Mouse (Mus musculus) liver, embryonic 12.5 days (tissue): ENCODE measurements around the gene Uts2b. TPM values are rescaled to one million over a fixed set of nuclear protein-coding genes. Genes with fewer than 3 reads are reported as not detected.
A peak's percentile ranks its signal among the peaks of the same experiment; 100 is the strongest.

Experiments
- ATAC-seq: fragments of 200-750 bp; cut with Nextera tagmentation; 2 replicates; pipeline ENCODE4 v1.8.0; 2017; ENCODE audit warnings: moderate number of reproducible peaks, mild to moderate bottlenecking, moderate library complexity
- H3K27ac ChIP-seq: fragments of 300-500 bp; sonication (generic); 2 replicates; pipeline ENCODE4 v1.5.1; 2016; ENCODE audit warnings: mild to moderate bottlenecking
- H3K27me3 ChIP-seq: fragments of 300-500 bp; sonication (generic); replicated peaks from 2 replicates; pipeline ENCODE4 v1.6.1; 2016; ENCODE audit warnings: mild to moderate bottlenecking, moderate library complexity
- H3K36me3 ChIP-seq: fragments of 300-500 bp; sonication (generic); 2 replicates; pipeline ENCODE4 v1.6.1; 2016; ENCODE audit warnings: mild to moderate bottlenecking, moderate library complexity
- H3K4me1 ChIP-seq: fragments of 300-500 bp; sonication (generic); 2 replicates; pipeline ENCODE4 v1.6.1; 2016
- H3K4me2 ChIP-seq: fragments of 300-500 bp; sonication (generic); 2 replicates; pipeline ENCODE4 v1.6.1; 2016; ENCODE audit warnings: mild to moderate bottlenecking, moderate library complexity
- H3K4me3 ChIP-seq: fragments of 300-500 bp; sonication (generic); 2 replicates; pipeline ENCODE4 v1.5.1; 2016; ENCODE audit warnings: mild to moderate bottlenecking, moderate library complexity
- H3K9ac ChIP-seq: fragments of 300-500 bp; sonication (generic); 2 replicates; pipeline ENCODE4 v1.6.1; 2016; ENCODE audit warnings: mild to moderate bottlenecking, moderate library complexity
- H3K9me3 ChIP-seq: fragments of 300-500 bp; sonication (generic); replicated peaks from 2 replicates; pipeline ENCODE4 v1.6.1; 2016; ENCODE audit warnings: mild to moderate bottlenecking, moderate library complexity
- WGBS: fragments of 180-500 bp; shearing (Covaris S2); methylation state at CpG from one replicate; pipeline ENCODE4 v1.1.7; 2016; ENCODE audit not compliant: insufficient replicate concordance; 5-methylcytosine and 5-hydroxymethylcytosine counted together
- polyA plus RNA-seq: library from polyadenylated mRNA; unstranded; fragments of >200 nt; fragmentation: Nextera tagmentation; extraction: Ambion mirVana; gene quantifications from 2 replicates; pipeline ENCODE4 v1.2.1, GENCODE M21; 2016

The Uts2b gene
- not detected in 2 replicates for polyA plus RNA-seq

- Histone ChIP-seq H3K4me3 (no peak within 1 kb of the TSS), H3K4me2 (no peak within 1 kb of the TSS), H3K4me1 (no peaks in the 10 kb centered on the region), H3K36me3 (no peaks in the 10 kb centered on the region), H3K9ac (no peak within 1 kb of the TSS), H3K9me3 (no peaks in the 10 kb centered on the region), H3K27ac (no peak within 1 kb of the TSS), H3K27me3 (no peaks in the 10 kb centered on the region)
- no peak for ATAC-seq
- WGBS: 68% methylated on average over 8 of the region's 8 CpGs
These were observed at the start of gene Uts2b for GRCm38 (mm10) chr16:27370191-27370590. Uts2b (minus strand) TSS chr16:27370239.

- H3K36me3 ChIP-seq: peaks cover 69% of the 10 kb centered on the region
- H3K4me3 ChIP-seq: no peak overlapping the region
- WGBS: 50% methylated on average over 3 of the region's 3 CpGs
- no peaks in the 10 kb centered on the region for H3K27me3 ChIP-seq
- no peak overlapping the region for H3K9ac ChIP-seq
- H3K4me1 ChIP-seq: no peaks in the 10 kb centered on the region
- H3K9me3 ChIP-seq: no peaks in the 10 kb centered on the region
- ATAC-seq: 0 out of 2 replicates have a peak, but pooled peaks have one; percentile 35
- no peak overlapping the region for H3K27ac ChIP-seq
- H3K4me2 ChIP-seq: no peak overlapping the region
These were observed 47.6 kb upstream of the Uts2b start for GRCm38 (mm10) chr16:27417632-27418031.

- peaks cover 67% of the 10 kb centered on the region for H3K36me3 ChIP-seq
- H3K4me3 ChIP-seq: no peak overlapping the region
- no peaks in the 10 kb centered on the region for H3K27me3 ChIP-seq
- H3K9me3 ChIP-seq: no peaks in the 10 kb centered on the region
- no peak overlapping the region for H3K4me2 ChIP-seq
- no peak for ATAC-seq
- WGBS: 70% methylated on average over 6 of the region's 6 CpGs
- no peaks in the 10 kb centered on the region for H3K4me1 ChIP-seq
- no peak overlapping the region for H3K9ac ChIP-seq
- H3K27ac ChIP-seq: no peak overlapping the region
These were observed 47.0 kb upstream of the Uts2b start for GRCm38 (mm10) chr16:27416937-27417584.

- Histone ChIP-seq H3K27me3 (no peaks in the 10 kb centered on the region), H3K4me2 (no peak overlapping the region), H3K9me3 (no peaks in the 10 kb centered on the region), H3K36me3 (peaks cover 19% of the 10 kb centered on the region), H3K9ac (no peak overlapping the region), H3K27ac (no peak overlapping the region), H3K4me1 (no peaks in the 10 kb centered on the region), H3K4me3 (no peak overlapping the region)
- ATAC-seq: no peak
These were observed 34.1 kb upstream of the Uts2b start for GRCm38 (mm10) chr16:27404107-27404506.

- H3K27ac ChIP-seq: no peak overlapping the region
- WGBS: 75% methylated on average over 2 of the region's 2 CpGs
- no peak overlapping the region for H3K4me2 ChIP-seq
- no peaks in the 10 kb centered on the region for H3K27me3 ChIP-seq
- H3K4me3 ChIP-seq: no peak overlapping the region
- H3K9me3 ChIP-seq: no peaks in the 10 kb centered on the region
- H3K4me1 ChIP-seq: no peaks in the 10 kb centered on the region
- peaks cover 9% of the 10 kb centered on the region for H3K36me3 ChIP-seq
- no peak overlapping the region for H3K9ac ChIP-seq
- ATAC-seq: no peak
These were observed 31.5 kb upstream of the Uts2b start for GRCm38 (mm10) chr16:27401579-27401978.

GRCm38 (mm10) chr16:27399719-27400253 lies 29.7 kb upstream of the Uts2b start:
- no peaks in the 10 kb centered on the region for H3K27me3 ChIP-seq
- H3K4me2 ChIP-seq: no peak overlapping the region
- no peak for ATAC-seq
- peaks cover 5% of the 10 kb centered on the region for H3K4me1 ChIP-seq
- no peak overlapping the region for H3K27ac ChIP-seq
- 75% methylated on average over 6 of the region's 6 CpGs for WGBS
- H3K4me3 ChIP-seq: no peak overlapping the region
- no peaks in the 10 kb centered on the region for H3K9me3 ChIP-seq
- H3K36me3 ChIP-seq: no peaks in the 10 kb centered on the region
- H3K9ac ChIP-seq: no peak overlapping the region

- WGBS: 74% methylated on average over 3 of the region's 3 CpGs
These were observed 29.1 kb upstream of the Uts2b start for GRCm38 (mm10) chr16:27399026-27399718.

GRCm38 (mm10) chr16:27396951-27397350 lies 26.9 kb upstream of the Uts2b start:
- Histone ChIP-seq H3K36me3 (no peaks in the 10 kb centered on the region), H3K9me3 (no peaks in the 10 kb centered on the region), H3K27me3 (no peaks in the 10 kb centered on the region), H3K4me1 (peaks cover 10% of the 10 kb centered on the region), H3K4me2 (no peak overlapping the region), H3K9ac (no peak overlapping the region), H3K27ac (no peak overlapping the region), H3K4me3 (no peak overlapping the region)
- 71% methylated on average over 1 of the region's 1 CpGs for WGBS
- no peak for ATAC-seq

More at GRCm38 (mm10) chr16:27399026-27399718, 29.1 kb upstream of the Uts2b start:
- peaks cover 5% of the 10 kb centered on the region for H3K4me1 ChIP-seq
- H3K4me3 ChIP-seq: no peak overlapping the region
- no peak overlapping the region for H3K4me2 ChIP-seq
- no peaks in the 10 kb centered on the region for H3K27me3 ChIP-seq
- no peak overlapping the region for H3K27ac ChIP-seq
- no peak overlapping the region for H3K9ac ChIP-seq
- no peak for ATAC-seq
- H3K9me3 ChIP-seq: no peaks in the 10 kb centered on the region
- no peaks in the 10 kb centered on the region for H3K36me3 ChIP-seq

GRCm38 (mm10) chr16:27395251-27396037 lies 25.4 kb upstream of the Uts2b start:
- no peaks in the 10 kb centered on the region for H3K9me3 ChIP-seq
- no peaks in the 10 kb centered on the region for H3K36me3 ChIP-seq
- H3K4me2 ChIP-seq: no peak overlapping the region
- peaks cover 18% of the 10 kb centered on the region for H3K4me1 ChIP-seq
- no peak overlapping the region for H3K9ac ChIP-seq
- no peak overlapping the region for H3K4me3 ChIP-seq
- no peaks in the 10 kb centered on the region for H3K27me3 ChIP-seq
- H3K27ac ChIP-seq: no peak overlapping the region
- WGBS: 69% methylated on average over 4 of the region's 4 CpGs
- no peak for ATAC-seq

GRCm38 (mm10) chr16:27391845-27392244 lies 21.8 kb upstream of the Uts2b start:
- Histone ChIP-seq H3K9me3 (no peaks in the 10 kb centered on the region), H3K36me3 (no peaks in the 10 kb centered on the region), H3K4me1 (peaks cover 41% of the 10 kb centered on the region), H3K4me2 (no peak overlapping the region), H3K27ac (no peak overlapping the region), H3K27me3 (no peaks in the 10 kb centered on the region), H3K9ac (no peak overlapping the region), H3K4me3 (no peak overlapping the region)
- ATAC-seq: no peak
- WGBS: 63% methylated on average over 2 of the region's 2 CpGs

- H3K9ac ChIP-seq: no peak overlapping the region
- no peaks in the 10 kb centered on the region for H3K9me3 ChIP-seq
- H3K4me3 ChIP-seq: peak overlapping the region; percentile 84
- 68% methylated on average over 4 of the region's 4 CpGs for WGBS
- peaks cover 42% of the 10 kb centered on the region for H3K4me1 ChIP-seq
- peak overlapping the region; percentile 79 for H3K4me2 ChIP-seq
- H3K27me3 ChIP-seq: no peaks in the 10 kb centered on the region
- H3K27ac ChIP-seq: no peak overlapping the region
- H3K36me3 ChIP-seq: no peaks in the 10 kb centered on the region
- ATAC-seq: no peak
These were observed 20.3 kb upstream of the Uts2b start for GRCm38 (mm10) chr16:27390306-27390705.
